Mouse (Mus musculus) stomach, postnatal 0 days (tissue): ENCODE results near the gene Abraxas2.

Experiments
- CTCF ChIP-seq: IDR thresholded peaks from 2 replicates; pipeline ENCODE4 v1.5.1; 2016; ENCODE audit warnings: antibody characterized with exemption, low read depth, mild to moderate bottlenecking, moderate library complexity
- EP300 ChIP-seq: optimal IDR thresholded peaks from 2 replicates; pipeline ENCODE3; 2016; ENCODE audit warnings: antibody characterized with exemption

- TF ChIP-seq EP300 (no peak), CTCF (no peak)
Measured at GRCm38 (mm10) chr7:132816528-132816927, 42.5 kb upstream of the Abraxas2 start.
